Mouse (Mus musculus) CH12.LX (cell line): ENCODE data around the gene Tomm6.

ENCODE experiments used
- CTCF ChIP-seq, 2 experiments: IDR thresholded peaks in 1 of 2; conservative IDR thresholded peaks in 1 of 2; 2 replicates each; pipeline ENCODE4 v1.5.1; 2011 to 2012; ENCODE audit warnings: low read depth in 2 of 2, low read length in 2 of 2, improper control_type of control experiment in 1 of 2, inconsistent platforms in 1 of 2, mild to moderate bottlenecking in 1 of 2, moderate library complexity in 1 of 2
- JUND ChIP-seq: conservative IDR thresholded peaks from 2 replicates; pipeline ENCODE4 v1.6.1; 2011; ENCODE audit warnings: low read depth, low read length, improper control_type of control experiment
- MAX ChIP-seq: IDR thresholded peaks from 2 replicates; pipeline ENCODE4 v1.6.1; 2011; ENCODE audit warnings: low read length, improper control_type of control experiment
- POLR2A ChIP-seq: IDR thresholded peaks from 2 replicates; pipeline ENCODE4 v1.6.1; 2011; ENCODE audit warnings: low read depth, mild to moderate bottlenecking, improper control_type of control experiment, low read length
- POLR2AphosphoS2 ChIP-seq: IDR thresholded peaks from 2 replicates; pipeline ENCODE4 v1.6.1; 2011; ENCODE audit warnings: low read depth, low read length, improper control_type of control experiment
- USF1 ChIP-seq: IDR thresholded peaks from 2 replicates; pipeline ENCODE4 v1.6.1; 2014; ENCODE audit warnings: low read depth, mild to moderate bottlenecking, inconsistent platforms, low read length, improper control_type of control experiment

- TF ChIP-seq USF1 (no peak), CTCF (conservative IDR thresholded peaks at IDR 0.05 in 1 of 2, IDR thresholded peaks at IDR 0.05 in 1 of 2; ENCODE audit: low read depth in 2 of 2, low read length in 2 of 2) (no peak), JUND (no peak), MAX (no peak), POLR2A (no peak), POLR2AphosphoS2 (no peak)
These were observed 30.3 kb downstream of the Tomm6 start for GRCm38 (mm10) chr17:47657901-47658300.
